Mouse (Mus musculus): ENCODE data around the gene Tomm40l.

Tomm40l gene

DNA sequence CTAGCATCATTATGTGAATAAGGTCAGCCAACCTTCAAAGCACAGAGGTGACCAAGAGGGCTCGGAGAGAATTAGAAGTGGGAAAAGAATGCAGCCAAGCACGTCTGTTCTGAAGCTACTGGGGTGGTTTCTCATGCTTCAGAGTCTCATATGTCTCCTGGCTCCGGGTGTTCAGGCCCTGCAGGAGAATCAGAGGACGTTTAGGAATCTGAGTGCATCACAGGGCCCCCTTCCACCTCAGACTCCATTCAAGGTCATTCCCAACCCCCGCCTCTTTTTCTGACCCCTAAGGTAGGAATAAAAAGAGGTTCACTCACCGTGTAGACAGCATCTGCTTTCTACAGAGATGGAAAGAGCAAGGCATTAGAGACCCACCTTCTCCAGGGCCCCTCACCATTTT, 7.4 kb upstream of the Tomm40l start:
- no peak for DNase-seq (ENCODE audit: low spot score in 2 of 2)

GRCm38 (mm10) chr1:171227879-171228278, 5.6 kb upstream of the Tomm40l start:
- no peak for DNase-seq (ENCODE audit: low spot score in 2 of 2)

GRCm38 (mm10) chr1:171226780-171227179, 4.5 kb upstream of the Tomm40l start:
- DNase-seq (ENCODE audit: low spot score in 2 of 2) = no peak

DNA sequence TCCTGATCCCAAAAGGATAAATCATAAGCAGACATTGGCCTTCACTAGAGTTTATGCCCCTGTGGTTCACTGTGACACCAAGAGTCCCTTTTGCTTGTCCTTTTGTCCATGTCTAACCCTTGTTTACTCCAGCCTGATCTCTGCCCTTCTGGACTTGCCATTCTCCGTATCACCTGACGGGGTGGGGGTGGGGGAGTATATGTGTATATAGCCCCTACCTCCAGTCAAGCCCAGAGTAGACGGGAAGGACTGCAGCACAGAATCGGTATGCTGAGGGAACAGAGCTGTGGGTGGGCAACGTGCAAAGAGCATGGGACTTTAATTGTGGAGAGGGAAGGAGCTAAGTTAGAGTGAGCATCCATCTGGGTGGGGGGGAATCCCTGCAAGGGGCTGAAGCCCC, 2.5 kb upstream of the Tomm40l start, which contains the start of gene Apoa2:
Apoa2 (plus strand) TSS at position 198 of the 400 bp plus-strand sequence.
- no peak for DNase-seq (ENCODE audit: low spot score in 2 of 2)

DNA sequence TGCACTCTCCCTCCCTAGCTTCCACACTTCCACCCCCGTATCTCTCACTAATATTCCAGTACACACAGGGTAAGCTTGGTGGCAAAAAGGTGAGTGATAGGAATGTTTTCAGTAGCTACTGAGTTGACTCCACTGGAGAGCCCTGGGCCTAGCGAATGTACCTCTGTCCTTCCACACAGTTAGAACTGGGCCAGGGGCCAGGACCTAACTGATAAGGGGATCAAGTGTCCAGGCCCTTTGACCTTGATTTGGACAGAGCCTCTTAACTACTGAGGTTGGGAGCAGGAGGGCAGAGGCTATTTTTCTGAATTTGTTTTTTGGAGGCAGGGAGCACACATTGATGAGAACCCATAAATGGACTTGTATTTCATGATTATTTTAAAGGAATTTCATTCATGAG, 1.5 kb upstream of the Tomm40l start:
- no peak for DNase-seq (ENCODE audit: low spot score in 2 of 2)

DNA sequence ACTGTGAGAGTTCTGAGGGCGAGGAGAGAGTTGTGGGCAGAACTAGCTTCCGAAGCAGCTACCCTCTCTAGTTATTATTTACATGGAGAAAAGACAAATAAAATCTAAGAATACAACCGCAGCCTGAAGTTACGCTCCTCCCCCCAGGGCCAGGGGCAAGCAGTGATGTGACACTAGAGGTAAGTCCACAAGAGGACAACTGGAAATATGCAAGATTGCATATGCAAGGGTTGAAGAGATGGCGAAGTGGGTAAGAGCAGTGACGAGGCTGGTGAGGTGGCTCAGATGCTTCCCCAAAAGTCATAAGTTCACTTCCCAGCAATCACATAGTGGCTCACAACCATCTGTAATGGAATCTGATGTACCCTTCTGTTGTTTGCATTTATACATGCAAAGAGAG, 854 bp upstream of the Tomm40l start:
- no peak for DNase-seq (ENCODE audit: low spot score in 2 of 2)

DNA sequence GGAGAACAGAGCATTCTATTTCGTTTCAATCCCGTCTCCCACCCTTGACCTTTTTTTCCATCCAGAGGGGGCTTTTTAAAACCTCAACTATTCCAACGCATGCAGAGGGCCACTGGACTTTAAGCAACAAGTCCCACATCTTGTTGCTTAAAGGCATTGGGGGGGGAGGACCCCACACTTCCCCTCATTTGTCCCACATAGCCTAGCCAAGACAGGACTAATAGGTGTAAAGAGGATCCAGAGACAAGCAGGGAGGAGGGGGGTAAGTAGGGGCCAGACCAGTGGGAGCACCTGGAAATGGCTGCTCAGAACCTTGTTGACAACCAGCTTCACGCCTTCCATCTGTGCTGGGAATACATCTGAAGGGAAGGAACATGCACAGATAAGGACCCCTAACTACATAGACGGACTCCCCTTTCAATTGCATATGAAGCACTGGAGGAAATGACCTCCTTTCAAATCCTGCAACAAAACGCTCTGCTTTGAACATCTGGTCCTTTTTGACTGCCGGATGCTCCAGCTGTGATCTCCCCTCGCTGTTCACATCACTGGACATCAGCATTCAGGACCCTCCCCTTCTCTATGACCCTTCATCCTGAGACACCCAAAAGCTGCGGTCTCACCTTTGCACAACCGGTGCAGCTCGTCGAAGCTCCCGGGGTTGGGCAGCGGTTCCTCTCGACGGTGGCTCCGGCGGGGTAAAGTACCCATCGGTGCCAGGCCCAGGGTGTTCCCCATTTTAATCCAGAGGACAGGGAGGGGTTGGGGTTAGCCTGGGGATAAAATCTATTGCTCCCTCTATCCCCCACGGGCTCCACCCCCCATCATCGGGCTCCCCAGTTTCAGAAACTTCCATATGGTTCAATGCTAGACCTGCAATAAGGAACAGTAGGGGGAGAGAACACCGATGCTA, 777 bp downstream of the Tomm40l start:
- DNase-seq (ENCODE audit: low spot score in 2 of 2) = peak in 1 of 2 experiments; percentile 17

GRCm38 (mm10) chr1:171220871-171221270, 1.4 kb downstream of the Tomm40l start:
- peak; percentile 90 to 91 for DNase-seq (ENCODE audit: low spot score in 2 of 2)

GRCm38 (mm10) chr1:171216241-171216955, 5.9 kb downstream of the Tomm40l start:
- DNase-seq (ENCODE audit: low spot score in 2 of 2) = no peak

DNA sequence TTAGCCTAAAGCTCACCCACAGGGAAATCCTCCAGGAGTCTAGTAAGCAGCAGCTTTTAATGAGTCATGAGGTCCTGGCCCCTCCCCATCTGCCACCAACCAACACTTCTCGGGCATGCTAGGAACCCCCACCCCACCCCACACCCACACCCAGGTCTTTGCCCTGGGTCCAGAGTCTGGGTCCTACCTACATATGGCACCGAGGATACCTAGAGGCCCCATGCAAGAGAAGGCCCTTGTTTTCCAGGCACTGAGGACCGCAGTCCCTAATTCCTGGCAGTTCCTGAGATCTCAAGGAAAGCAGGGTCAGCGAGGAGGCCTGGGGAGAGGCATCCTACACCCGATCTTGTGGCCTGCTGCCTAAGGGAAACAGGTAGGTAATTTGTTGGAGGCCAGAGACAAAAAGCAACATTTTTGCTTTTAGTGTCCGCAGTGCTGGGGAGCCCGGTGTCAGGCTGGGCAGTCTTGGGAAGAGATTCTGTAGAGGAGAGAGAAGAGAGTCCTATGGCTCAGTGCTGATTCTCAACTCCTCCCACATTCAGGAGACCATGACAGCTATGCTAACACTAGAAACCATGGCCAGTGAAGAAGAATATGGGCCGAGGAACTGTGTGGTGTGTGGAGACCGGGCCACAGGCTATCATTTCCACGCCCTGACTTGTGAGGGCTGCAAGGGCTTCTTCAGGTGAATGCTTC, 8.4 kb downstream of the Tomm40l start, which contains the start of gene Nr1i3:
Nr1i3 (plus strand) TSS at position 170 of the 696 bp plus-strand sequence.
- no peak for DNase-seq (ENCODE audit: low spot score in 2 of 2)

DNA sequence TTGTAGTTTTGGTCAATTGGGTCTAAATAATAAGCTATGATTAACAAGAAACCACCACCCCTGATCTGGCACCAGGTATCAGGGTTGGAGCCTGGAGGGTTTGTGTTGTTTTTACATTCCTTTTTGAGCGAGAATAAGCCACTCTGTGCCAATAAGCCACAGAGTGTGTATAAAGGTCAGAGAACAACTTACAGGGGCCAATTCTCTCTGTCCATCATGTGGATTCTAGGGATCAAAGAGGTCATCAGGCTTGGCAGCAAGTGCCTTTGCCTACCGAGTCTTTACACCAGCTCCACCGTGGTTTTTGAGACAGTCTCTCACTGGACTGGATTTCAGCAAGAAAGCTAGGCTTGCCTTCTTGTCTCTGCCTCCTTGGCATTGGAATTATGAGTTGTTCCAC, 9.5 kb downstream of the Tomm40l start:
- DNase-seq (ENCODE audit: low spot score in 2 of 2) = no peak

DNA sequence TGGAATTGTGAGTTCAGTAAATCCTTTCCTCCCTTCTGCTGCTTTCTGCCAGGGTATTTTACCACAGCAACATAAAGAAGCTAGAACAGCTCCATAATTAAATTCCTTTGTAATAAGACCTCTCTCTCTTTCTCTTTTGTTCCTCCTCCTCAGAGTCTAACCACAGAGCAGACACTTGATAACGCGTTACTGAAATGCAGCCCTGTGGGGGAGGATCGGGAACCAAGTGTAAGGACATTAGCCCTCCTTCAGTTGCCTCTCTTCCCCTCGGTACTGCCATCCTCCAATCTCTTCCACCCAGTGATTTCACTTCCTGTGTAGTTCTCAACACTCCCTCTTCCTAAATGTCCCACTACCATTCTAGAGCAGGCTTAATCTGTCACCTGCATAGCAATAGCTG, 12.9 kb downstream of the Tomm40l start:
- DNase-seq (ENCODE audit: low spot score in 2 of 2) = no peak

GRCm38 (mm10) chr1:171205704-171206493, 16.4 kb downstream of the Tomm40l start:
- no peak for DNase-seq (ENCODE audit: low spot score in 2 of 2)

DNA sequence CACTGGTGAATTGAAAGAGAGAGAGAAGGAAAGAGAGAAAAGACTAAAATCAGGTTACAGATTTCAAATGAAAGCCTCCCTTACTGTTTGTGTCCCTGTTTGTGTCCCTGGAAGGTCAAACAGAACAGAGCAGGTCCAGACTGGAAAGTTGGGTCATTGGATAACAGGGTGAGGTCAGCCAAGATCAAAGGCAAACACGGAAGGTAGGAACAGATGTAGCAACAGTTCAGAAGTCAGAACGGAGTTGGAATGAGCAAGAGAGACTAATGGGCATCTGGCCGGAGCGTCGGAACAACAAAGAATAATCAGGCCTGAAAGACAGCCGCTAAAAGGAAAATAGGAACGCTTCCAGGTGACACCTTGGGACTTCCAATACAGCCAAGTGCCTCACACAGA, 18.1 kb downstream of the Tomm40l start:
- no peak for DNase-seq (ENCODE audit: low spot score in 2 of 2)

DNA sequence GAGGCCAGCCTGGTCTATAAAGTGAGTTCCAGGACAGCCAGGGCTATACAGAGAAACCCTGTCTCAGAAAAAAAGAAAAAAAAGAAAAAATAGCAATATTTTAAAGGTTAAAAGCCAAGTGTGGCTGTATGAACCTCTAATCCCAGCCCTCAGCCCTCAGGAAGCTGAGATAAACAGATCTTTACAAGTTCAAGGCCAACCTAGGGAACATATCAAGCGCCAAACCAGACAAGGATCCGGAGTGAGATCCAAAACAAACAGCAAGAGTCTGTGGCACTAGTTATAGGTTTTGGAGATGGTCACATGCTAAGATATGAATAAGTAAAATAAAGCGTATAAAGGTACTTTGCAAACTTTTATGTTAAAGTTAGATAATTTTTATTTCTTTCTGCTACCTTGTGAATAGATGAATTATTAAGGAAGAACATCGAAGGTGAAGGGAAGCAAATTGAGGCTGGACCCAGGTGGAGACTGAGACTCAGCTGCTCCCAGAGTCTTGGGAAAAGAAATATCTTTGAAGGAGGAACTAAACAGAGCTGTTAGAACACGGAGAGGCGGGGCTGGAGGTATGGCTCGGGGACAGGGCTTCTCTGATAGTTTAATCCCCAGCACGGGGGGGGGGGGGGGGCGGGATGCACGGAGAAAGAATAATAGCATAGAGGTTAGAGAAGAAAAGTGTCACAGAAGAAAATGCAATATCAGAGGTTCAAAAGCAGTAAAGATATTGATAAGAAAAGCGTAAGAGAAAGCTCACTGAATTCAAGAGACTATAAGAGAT, 18.7 kb downstream of the Tomm40l start:
- no peak for DNase-seq (ENCODE audit: low spot score in 2 of 2)

DNA sequence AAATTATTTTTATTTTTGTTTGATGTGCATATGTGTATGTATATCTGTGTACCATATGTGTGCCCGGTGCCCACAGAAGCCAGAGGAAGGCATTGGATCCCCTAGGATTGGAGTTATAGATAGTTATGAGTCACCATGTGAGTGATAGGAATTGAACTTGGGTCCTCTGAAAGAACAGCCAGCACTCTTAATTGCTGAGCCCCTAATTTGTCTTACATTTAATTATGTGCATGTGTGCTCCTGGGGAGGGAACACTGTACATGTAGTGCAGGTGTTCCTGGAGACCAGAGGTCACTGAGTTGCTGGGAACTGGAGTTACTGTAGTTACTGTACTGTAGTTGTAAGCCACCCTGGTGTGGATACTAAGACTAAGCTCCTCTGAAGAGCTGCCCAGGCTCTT, 21.5 kb downstream of the Tomm40l start:
- no peak for DNase-seq (ENCODE audit: low spot score in 2 of 2)

DNA sequence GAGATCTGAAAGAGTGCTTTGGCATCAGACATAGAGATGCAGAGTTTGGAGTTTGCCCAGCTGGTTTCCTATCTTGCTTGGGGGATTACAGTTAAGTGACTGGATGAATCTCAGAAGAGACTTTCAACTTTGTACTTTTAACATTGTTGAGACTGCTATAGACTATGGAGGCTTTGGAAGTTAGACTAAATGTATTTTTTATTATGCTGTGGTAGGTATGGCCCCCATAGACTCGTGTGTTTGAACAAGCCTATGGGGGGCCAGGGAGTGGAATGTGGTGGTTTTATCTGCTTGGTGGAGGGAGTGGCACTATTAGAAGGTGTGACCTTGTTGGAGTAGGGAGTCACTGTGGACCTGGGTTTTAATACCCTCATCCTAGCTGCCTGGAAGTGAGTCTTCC, 22.8 kb downstream of the Tomm40l start:
- DNase-seq (ENCODE audit: low spot score in 2 of 2) = no peak

DNA sequence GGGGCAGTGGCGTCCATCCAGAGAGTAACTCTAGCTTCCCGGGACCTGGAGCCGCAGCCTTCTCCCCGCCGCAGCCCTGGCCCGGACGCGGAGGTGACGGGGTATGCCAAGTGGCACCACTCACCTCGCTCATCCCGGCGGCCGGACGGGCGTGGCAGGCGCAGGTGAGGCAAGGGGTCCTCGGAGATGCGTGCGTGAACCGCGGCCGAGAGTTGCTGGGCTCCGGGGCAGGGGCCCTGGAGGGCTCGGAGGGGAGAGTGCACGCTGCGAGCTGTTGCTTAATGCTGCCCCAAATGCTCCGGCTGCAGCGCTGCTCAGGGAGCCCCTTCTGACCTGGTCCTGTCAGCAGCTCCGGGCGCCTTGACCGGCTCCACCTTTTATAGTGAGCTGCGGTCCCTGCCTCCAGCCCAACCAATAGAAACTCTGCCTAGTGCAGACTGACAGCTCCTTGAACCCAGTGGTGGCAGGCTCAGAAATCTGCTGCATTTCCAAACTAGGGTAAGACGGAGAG, 26.4 kb downstream of the Tomm40l start, which contains the start of gene Pcp4l1:
Pcp4l1 (minus strand) TSS at position 382 of the 511 bp plus-strand sequence.
- DNase-seq (ENCODE audit: low spot score in 2 of 2) = peak; percentile 57 to 58

DNA sequence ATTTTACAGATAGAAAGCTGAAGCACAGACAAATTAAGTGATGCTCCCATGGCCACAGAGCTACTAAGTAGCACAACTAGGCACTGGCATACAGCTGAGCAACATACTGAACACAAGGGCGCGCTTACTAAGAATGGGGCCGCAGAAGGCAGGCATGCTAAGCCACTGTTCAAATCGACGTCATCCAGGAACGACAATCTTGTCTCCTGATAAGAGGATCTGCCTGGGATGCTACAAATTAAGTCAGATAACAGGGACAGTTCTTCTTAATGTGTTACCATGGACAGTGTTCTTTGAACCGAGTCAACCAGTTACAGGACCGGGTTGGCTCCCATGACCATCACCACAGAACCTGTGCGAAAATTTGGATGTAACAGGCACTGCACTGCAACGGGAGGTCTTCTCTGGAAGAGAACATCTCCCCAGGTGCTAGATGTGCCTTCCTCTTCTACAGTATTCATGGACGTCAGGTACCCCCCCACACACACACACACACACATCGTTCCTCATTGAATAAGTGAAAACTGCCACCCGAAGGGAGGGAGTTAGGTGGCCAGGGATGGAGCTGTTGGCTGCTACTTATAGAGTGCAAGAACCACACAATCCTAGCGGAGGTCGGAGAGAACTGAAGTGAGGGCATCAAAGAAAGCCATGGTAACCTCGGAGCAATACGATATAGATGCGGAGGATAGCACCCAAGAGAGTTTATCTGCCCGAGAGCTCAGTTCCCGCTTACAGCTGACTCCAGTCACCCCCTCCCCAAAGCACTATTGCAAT, 27.1 kb downstream of the Tomm40l start:
- DNase-seq (ENCODE audit: low spot score in 2 of 2) = no peak

Measured in frontal cortex, postnatal 36 days (tissue).